Mouse (Mus musculus) lung, postnatal 0 days (tissue): ENCODE data around the gene Mrc1.

Experiments
- CTCF ChIP-seq: IDR thresholded peaks from 2 replicates; pipeline ENCODE4 v1.5.1; 2016; ENCODE audit warnings: antibody characterized with exemption, mild to moderate bottlenecking
- EP300 ChIP-seq: IDR thresholded peaks from 2 replicates; pipeline ENCODE4 v1.6.1; 2016; ENCODE audit warnings: antibody characterized with exemption, mild to moderate bottlenecking, control low read depth

DNA sequence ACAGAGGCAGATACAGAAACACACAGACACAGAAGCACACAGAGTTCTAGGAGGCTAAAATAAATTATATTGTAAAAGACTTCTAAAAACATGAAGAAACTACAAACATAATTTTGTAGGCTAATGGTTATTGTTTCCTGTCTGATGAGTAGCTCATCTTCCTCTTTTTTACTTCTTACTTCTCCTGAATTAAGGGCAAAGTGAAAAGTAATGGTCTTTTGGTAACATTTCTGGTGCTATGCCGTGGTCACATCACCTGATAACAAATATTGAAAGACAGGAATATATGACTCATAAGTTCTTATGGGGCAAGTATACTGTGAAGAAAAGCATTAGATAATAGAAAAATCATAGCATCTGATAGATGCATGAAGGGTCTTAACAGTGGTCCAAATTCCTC lies 42.9 kb downstream of the Mrc1 start:
- TF ChIP-seq EP300, result no peak
- TF ChIP-seq CTCF, result no peak
